Mouse (Mus musculus) kidney, adult 18-20 months (tissue): Measurements from ENCODE around the gene Phlda3.

ENCODE experiments used
- DNase-seq: peaks from one replicate; pipeline ENCODE4 v3.0.0; 2021

Phlda3 gene

DNA sequence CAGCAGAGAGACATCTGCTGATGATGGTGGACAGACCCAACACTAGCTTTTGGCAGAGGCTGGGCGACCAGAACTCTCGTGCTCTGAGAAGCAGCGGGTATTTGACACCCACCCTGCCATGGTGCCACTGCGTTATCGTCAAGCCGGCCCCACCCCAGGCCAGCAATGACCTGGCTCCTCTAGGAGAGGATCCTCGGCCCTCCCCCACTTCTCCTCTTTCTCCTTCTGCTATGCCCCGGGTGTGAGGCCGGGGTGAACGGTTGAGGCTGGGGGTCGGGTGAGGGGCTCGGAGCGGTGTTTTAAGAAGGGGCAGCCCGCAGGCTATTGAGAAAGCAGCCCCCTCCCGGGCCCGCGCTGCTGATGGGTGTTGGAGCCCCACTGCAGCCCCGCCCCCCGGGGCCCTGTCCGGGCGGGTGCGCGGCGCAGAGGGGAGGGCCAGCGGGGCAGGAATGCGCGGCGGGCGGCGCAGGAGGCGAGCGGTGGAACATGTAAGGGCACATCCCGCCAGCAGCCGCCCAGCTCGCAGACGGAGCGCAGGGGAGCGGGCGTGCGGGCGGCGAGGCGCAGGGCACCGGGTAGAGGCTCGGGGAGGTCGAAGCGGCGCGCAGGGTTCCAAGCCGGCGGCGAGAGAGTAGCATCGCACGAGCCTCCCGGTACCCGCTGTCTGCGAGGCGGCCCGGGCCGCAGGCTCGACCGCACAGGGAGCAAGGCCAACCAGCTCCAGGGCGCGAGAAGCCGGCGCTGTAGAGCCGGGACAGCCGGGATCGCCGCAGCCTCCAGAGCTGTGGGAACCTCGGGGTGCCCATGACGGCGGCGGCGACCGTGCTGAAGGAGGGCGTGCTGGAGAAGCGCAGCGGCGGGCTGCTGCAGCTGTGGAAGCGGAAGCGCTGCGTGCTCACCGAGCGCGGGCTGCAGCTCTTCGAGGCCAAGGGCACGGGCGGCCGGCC, at the start of gene Phlda3:
Gene Phlda3, plus strand, starts transcription at position 475 of the 947 bp plus-strand sequence.
- peak; percentile 72 for DNase-seq

DNA sequence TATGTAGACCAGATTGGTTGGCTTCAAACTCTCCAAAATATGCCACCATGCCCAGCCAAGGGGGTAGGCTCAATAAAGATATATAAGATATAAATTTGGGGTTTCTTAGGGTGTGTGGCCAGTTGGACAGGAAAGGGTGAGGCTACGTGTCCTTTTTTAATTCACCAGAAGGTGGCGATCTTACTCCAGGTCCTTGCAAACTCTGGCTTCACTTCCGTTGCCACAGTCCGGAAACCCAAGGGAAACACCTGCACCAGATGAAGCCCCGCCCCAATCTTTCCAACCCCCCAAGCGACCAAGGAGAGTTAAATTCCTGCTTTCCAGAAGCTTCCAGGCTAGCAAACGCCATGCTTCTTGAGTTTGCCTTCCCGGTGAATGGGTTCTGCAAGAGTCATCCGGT, 46.4 kb upstream of the Phlda3 start:
- peak; percentile 73 for DNase-seq

DNA sequence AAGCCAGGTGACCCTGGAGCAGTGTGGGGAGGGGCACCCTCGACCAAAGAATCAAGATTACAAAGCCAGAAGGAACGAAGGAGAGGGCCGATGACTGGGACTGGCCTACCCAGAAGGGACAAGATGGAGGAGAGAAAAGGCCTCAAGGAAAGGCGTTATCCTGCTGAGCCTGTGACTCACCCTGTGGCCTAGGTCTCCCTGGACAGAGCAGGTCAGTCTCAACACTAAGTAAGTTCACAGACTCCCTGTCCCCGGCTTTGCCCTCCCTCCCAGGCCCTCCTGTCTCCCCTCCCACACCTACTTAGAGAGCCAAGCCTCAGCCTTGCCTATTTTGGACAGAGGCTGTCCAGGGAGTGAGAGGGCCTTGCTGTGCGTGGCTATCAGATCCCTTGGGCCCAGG, 45.9 kb upstream of the Phlda3 start, which contains the start of gene Csrp1:
Gene Csrp1, plus strand, starts transcription at position 79 of the 400 bp plus-strand sequence.
- DNase-seq, result no peak

DNA sequence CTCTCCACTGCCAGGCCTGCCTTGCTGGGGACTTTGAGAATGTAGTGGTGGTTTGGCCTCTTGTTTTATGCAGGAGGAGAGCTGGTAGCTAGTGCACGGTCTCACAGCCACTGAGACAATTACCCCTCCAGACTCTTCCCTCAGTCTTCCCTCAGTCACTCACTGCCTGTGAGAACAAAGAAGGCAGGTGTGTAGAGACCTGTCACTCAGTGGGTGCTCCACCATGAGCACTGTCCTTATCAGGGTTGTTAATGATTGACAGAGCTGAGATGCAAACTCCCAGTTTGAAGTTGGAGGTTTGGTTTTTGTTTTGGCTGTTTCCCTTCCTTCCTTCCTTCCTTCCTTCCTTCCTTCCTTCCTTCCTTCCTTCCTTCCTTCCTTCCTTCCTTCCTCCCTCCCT, 42.9 kb upstream of the Phlda3 start:
- no peak for DNase-seq

DNA sequence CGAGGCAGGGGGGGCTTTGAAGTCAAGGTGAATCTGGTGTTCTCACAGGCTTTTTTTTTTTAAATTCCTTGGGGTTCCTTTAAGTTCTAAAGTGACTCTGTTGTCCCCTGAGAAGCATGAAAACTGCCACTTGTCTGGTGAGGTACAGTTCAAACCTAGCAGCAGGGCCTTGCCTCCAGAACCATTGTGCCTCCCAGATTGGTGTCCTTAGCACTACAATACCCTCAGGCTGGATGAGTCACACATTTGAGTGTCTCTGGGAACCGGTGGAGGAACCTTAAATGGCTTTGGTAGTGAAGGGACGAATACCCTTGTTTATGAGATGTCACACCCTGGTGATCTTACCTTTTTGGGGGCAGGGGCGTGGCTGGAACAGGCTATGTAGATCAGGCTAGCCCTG, 41.8 kb upstream of the Phlda3 start:
- no peak for DNase-seq

DNA sequence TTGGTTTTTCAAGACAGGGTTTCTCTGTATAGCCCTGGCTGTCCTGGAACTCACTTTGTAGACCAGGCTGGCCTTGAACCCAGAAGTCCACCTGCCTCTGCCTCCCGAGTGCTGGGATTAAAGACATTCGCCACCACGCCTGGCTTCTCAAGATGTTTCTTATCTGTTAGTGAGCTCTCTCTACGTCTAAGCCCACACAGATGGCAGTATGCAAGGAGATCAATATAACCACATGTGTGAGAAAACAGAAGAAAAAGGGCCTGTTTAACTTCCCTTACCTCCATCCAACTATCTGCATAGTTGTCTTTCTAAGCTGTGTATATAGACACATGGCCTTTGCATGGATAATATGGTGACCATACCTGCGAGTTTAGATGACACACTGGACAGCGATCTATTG, 40.6 kb upstream of the Phlda3 start:
- no peak for DNase-seq

DNA sequence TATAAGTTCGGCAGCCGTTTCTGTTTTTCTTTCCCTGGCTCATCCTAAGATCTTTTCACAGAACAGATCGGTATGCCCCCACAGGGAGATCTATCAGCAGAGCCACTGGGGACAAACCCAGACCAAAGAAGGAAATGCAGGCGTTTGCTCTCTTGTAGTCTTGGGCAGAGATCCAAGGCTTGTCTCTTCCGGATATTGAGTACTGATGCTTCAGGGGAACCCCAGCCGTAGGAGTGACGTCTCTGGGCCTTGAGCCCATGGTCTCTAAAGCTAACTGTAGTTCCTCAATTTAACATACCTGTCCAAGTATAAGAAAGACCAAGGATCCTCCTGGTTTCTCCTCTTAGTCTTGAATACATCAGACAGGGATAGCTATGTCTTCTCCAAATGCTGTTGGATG, 40.0 kb upstream of the Phlda3 start:
- DNase-seq, result no peak

DNA sequence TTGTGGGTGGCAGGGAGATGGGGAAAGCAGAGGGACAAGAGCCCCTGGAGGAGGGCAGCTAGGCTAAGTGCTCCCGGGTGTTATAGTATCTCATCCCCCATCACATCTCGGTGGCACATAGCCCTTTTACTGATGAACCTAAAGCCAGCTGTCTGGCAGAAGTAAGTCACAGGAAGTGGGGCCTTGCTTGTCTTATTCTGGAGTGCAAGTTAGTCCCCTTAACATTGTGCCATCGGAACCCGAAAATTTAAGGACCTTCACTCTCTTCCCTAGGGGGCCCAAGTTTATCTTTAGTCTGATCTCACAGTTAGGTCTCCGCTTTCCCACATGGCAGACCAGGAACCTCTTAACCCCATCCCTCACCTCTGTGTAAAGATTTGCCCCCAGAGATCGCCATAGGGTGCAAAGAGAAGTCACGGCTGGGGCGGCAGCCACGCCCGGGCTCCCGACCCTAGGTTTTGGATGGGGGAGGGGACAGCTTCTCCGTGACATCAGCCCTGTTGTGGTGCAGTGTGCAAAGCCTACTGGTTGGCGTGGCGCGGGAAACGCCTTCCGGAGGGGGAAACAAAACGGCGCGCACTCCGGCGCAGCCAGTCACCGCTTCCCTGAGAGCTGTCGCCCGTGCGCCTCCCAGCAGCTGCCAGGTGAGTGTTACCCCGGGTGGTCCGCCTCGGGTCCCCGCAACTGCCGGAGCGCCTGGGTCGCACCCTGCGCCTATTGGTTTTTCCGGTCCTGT, 37.1 kb upstream of the Phlda3 start:
- peak; percentile 85 for DNase-seq

DNA sequence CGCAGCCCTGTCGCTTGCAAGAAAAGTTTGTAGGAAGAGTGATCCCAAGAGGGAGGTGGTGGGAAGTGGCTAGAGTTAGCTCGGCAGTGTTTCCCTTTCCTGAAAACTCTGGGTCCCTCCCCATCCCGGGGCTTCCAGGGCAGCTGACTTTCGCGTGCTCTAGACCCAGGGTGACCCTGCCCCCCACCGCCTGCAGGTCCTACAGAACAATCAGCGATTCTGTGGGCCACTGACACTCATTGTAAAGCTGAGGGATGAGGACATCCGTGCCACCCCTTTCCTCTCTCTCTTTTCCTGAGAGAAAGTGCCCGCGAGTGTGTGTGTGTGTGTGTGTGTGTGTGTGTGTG, 36.6 kb upstream of the Phlda3 start:
- DNase-seq, result no peak

DNA sequence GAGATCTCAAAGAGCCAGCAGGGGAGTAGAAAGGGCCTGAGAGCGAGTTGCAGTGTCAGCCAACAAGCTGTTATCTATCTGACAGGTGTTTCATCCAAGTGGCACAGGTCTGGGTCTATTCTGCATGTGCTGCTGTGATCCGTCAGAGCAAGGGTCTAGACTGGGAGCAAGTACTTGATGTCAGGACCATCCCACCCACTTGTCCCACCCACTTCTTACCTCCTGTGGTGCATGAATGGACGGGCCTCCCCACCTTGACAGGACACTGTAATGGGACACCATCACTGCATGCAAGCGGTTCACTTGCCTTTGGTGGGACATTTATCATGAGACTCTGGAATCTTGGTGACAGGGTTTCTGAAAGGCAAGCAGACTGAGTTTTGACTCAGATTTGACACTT, 36.1 kb upstream of the Phlda3 start:
- DNase-seq, result no peak

DNA sequence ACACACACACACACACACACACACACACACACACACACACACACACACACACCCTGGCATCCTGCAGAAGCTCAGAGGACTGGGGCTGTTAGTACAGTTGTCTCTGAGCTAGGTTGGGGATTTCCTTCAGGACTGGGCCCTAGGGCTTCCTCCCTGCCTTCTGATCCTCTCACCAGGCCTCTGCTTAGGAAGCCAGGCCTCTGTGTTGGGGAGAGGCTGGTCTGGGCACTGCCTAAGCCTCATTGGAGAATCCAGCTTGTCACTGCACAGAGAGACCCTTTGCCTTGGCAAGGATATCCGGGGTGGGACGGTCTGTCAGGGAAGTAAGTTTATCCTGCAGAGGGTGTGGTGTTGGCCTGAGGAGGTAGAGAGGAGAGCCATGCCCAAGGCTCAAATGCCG, 35.6 kb upstream of the Phlda3 start:
- DNase-seq, result no peak

DNA sequence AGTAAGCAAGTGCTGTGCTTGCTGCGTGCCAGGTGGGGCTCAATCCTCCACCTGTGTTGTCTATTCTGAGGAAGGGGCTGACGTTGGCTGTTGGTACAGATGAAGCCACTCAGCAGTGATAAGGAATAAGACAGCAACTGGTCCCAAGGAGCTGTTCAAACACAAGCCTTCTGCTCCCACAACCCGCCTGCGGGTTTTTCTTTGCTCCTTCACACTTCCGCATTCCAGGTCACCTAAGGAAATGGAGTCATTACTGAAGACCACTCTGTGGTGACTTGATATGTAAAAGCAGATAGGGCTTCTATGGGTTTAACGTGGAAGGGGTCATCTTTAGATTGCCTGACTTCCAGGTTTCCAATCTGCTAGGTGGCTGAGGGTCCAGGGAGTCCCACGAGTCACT, 34.5 kb upstream of the Phlda3 start:
- DNase-seq, result no peak

DNA sequence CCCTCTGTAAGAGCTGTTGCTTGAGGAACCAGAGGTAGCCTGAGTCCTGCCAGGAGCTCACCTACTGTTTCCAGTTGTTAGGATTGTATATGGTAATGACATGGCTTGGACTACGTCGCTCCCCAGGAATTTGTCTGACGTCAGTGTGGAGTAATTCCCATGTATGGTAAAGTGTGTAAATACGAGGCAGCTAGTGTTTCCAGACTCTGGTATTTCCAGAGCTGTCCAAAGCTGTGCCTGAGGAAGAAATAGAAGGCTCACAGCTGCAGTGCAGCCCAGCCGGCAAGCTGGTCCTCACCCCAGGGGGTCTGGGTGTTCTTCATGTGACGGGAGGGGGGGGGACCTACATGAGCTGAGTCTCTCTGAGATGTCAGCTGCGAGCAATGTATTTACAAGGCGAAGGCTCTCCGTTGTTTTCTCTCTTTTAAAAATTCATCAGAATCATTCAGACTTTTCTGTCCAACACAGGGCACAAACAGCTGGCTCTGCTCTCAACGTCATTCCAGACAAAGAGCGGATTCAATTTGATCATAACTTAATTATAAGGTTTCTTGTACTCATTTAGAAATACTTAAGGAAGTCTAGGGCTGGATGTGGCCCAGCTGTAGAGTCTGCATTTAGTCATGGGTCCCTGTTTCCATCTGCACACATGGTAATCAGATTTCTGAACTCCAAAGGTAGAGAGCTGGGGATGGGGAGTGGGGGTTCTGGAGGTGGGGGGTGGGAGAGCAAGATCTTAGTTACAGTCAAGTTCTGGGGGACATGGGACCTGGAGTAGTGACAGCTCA, 33.8 kb upstream of the Phlda3 start:
- no peak for DNase-seq

DNA sequence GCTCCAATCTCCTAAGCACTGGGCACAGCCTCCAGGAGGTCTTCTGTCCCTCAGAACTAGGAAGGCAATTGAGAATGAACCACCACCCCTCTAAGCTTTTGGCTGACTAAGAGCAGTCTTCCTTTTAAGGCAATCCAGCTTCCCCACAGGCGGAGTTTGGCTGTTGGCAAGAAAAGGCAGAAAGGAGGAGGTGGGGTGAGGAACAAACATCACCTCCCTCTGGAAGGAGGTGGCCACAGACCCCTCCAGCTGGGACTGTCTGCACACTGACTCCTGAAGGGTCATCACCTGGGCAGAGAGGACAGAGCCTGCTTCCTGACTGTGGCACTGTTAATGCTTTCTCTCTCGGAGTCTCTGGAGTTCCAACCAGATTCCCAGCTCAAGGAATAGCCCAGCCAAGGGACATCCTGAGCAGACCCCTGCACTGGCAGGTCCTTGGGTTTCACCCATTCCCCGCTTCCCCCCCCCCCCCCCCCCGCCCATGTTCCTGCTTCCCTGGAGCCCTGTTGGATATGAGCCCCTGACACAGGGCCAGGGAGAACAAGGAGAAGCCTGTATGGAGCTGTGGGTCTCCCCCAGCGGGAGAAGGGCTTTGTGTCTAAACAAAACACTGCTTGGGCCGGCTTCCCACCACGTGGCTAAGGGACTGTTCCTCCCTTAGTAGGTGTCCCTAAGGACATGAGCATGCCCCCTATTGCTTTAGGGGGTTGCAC, 31.5 kb upstream of the Phlda3 start:
- DNase-seq, result no peak

DNA sequence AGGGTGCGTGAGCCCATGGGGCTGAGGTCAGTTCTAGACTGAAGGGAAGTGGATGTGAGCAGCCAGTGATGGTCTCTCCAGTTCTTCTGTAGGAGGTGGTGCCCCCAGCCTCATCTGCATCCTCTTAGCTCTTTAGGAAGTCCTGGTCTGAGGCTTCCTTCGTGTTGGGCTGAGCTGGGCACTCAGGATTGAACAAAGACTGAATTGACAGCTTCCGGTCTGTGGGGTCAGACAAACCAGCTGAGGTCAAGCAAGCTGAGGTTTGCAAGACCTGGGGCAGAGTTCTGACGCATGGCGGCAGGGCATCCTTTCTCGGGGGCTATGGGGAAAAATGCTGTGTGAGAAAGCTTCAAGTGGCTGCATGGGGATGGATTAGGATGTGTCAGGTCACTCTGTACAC, 30.5 kb upstream of the Phlda3 start:
- no peak for DNase-seq

DNA sequence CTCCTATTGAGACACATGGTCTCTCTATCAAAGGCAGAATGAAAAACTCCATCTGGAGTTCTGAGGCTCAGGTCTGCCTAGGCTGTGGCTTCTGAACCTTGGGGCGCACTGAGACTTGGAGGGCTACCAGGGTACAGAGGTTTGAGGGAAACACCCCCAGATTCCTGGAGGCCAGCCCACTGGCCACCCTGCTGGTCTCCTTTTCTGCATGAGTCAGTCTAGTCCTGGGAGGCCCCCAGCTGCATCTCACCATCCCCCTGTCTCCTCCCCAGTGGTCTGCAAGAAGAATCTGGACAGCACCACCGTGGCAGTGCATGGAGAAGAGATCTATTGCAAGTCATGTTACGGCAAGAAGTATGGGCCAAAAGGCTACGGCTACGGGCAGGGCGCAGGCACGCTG, 20.9 kb upstream of the Phlda3 start:
- no peak for DNase-seq

DNA sequence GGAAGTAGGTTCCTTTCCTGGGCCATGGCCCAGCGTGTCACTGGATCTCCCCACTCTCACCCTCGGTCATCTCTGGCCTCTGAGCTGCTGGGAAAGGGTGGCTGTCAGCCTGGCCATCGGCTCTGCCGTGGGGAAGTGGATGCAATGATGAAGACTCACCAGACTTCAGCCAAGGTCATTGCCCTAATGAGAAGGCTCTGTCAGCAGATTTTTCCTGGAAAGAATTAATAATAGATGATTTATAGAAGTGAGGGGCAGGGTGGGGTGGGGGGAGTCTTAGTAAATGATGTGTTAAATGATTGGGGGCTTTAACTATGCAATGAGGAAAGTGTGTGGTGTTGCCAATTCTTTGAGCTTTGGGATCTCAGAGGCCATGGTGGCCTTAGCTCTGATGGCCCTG, 19.7 kb upstream of the Phlda3 start:
- DNase-seq, result no peak

DNA sequence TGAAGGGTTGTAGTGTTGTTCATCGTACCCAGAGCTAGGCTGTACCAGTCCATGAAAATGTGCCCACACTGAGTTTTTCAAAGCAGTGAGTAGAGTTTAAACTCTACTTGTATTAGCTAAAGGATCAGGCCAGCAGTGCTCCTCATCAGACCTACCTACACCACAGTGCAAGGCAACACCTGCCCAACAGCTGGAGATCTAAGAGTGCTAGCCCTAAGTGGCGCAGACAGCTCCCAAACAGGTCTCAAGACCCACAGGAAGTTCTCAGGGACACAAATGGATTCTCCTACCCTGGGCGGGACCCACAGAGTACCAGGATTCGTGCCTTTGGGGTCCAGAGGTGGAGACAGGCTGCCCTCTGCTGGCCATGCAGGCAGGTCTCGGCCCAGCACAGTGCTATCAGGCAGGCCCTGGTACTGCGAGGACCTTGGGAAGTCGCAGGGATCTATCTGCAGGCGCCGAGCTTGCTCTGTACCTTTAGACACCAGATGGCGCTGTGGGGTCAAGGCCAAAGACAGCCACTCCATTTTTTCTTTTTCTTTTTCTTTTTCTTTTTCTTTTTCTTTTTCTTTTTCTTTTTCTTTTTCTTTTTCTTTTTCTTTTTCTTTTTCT, 13.1 kb upstream of the Phlda3 start:
- DNase-seq, result peak; percentile 88

DNA sequence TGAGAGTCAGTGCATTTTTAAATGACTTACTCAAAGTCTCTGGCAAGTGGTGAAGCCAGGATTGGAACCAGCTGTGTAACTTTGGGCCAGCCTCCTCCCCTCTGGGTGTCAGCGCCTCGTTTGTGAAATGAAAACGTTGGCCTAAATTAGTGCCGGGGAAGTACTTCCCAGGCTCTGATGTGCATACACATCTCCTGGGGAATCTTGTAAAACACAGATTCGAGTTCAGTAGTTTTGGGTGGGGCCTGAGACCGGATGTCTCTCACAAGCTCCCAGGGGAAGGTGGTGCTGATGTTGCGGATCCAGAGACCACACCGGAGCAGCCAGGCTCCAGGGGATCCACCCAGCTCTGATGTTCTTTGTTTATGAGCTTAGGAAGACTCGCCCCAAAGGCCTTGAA, 10.6 kb upstream of the Phlda3 start:
- DNase-seq, result no peak

DNA sequence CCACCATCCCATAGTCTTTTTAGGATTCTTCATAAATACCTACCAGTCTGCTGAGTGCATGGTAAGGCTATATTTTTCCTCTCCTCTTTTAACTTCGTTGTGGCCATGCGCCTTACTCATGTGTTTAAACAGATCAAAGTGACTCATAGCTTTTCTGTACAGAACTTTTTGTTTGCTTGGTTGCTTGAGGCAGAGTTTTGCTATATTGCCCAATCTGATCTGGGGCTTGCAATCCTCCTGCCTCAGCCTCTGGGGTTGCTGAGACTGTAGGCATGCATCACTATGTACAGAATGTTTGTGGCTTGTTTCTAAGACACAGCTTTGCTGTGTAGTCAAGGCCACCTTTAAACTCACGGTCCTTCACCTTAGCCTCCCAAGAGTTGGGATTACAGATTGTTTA, 10.0 kb upstream of the Phlda3 start:
- DNase-seq, result no peak

DNA sequence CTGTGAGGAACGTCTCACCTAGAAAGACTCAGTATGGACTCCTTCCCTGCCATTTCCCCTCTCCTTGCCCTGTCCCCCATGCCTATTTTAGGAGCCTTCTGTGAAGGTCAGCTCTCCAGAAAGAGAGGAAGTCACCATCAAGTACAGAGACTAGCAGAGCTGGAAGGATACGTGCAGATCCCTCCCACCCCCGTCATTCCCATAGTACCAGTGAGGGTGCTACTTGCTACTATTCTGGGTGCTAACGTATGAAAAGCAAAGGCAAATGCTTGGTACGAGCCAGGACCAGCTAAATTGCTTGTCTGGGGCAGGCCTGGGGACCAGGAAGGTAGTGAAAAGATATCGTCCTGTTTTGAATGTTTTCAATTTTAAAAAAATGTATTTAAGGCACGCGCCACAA, 8.6 kb upstream of the Phlda3 start:
- DNase-seq, result no peak

DNA sequence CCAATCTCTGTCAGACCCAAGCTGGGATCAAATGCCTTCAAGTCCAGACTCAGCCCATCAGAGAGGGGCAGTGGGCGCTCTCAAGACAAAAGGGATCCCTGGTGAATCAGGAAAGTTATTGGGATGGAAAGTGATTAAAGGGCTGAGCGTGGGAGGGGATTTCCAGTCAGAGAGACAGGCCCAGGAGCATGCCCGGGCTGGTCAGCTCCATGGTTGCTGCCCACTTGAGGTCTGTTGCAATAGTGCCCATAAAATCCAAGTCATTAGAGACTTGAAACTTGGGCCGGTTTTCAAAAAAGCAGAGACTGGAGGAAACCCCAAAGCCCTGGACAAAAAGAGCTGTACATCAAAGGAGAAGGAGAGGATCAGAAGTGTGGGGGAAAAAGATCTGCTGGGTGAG, 6.2 kb upstream of the Phlda3 start:
- no peak for DNase-seq
